Mouse (Mus musculus): Measurements from ENCODE around the gene Lxn.

GRCm38 (mm10) chr3:67485233-67485632 lies 21.5 kb upstream of the Lxn start:
- no peak for TF ChIP-seq POLR2A (IDR thresholded peaks at IDR 0.05; ENCODE audit: borderline replicate concordance, control insufficient read depth, low read depth, low read length)
- no peak for TF ChIP-seq CTCF (IDR thresholded peaks at IDR 0.05; ENCODE audit: control insufficient read depth, insufficient read depth, low read length)

Measured in bone marrow, adult 2 months (tissue).